Mouse (Mus musculus): ENCODE measurements around the gene Ndufa11. TPM values are rescaled to one million over a fixed set of nuclear protein-coding genes. Genes with fewer than 3 reads are reported as not detected.
A peak's percentile ranks its signal among the peaks of the same experiment; 100 is the strongest.

The Ndufa11 gene
- total RNA-seq (2014; fragmentation: Nextera tagmentation) (181 and 226 TPM in 2 replicates), total RNA-seq (2017) (75.6 and 167 TPM in 2 replicates)

DNA sequence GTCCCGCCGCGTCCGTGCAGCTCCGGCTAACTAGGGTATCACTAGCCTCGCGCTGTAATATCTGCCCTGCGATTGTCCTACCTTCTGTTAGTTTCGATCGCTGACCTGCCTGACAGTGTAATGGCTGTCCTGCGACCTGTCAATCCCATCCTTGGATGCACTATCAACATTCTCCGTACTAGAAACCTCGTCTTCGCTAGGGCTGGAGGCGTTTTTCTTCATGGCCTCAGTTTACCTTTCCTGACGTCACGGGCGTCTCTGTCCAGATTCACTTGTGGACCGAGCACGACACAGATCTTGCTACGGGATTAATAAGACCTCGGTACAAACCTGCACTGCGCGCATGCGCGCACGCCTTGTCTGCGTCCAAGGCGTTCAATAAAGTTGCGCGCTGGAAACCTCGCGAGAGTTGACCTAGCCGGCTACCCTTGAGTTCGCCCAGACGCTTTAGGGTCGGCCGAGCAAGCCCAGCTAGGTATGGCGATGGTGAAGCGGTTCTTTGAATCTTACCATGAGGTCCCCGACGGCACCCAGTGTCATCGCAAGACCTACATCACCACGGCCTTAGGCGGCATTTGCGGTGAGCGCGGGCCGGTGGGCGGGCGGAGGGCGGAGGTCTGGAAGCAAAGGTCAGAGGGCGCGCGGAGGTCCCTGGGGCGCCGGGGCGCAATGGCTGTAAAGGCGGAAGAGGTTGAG lies at the start of gene Ndufa11, which contains the start of gene Vmac:
Gene Ndufa11, plus strand, starts transcription at position 405 of the 696 bp plus-strand sequence.
Gene Vmac, minus strand, starts transcription at position 660 of the 696 bp plus-strand sequence.
- ATAC-seq (replicated peaks; ENCODE audit: low FRiP score, low TSS enrichment, poor library complexity, severe bottlenecking) = peak; percentile 53

DNA sequence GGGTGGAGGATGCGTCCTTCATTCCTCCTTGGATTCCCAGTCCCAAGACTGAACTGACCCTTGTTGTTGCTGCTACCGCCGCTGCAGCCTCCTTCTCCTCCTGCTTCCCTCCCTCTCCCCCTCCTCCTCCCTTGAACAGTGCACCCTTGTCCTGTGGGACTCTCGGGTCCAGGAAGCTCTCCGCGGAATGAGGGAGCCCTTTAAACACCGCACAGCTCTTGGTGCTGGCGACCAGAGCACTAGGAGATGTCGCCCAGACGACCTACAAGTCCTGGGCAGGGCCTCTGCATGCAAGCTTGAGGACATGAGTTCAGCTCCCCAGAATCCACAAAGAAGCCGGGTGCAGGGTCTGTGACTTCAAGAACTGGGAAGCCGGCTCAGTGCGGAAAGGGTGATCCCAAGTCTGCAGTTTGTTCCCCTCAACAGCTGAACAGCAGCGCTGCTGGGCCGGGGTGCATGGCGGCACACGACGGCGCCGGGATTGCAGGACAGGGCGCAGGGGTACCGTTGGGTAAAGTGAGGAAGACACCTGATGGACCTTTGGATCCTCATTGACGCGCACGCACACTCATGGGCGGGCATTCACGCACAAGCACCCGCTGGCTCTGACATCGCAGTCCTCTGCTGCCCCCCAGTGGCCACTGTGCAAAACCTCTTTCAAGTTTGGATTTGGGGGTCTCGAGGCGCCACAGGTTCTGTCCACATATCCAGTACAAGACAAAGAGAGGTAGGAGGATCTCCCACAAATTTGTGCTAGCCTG lies 49.0 kb upstream of the Ndufa11 start:
- peak; percentile 61 for ATAC-seq (replicated peaks; ENCODE audit: low FRiP score, low TSS enrichment, poor library complexity, severe bottlenecking)

DNA sequence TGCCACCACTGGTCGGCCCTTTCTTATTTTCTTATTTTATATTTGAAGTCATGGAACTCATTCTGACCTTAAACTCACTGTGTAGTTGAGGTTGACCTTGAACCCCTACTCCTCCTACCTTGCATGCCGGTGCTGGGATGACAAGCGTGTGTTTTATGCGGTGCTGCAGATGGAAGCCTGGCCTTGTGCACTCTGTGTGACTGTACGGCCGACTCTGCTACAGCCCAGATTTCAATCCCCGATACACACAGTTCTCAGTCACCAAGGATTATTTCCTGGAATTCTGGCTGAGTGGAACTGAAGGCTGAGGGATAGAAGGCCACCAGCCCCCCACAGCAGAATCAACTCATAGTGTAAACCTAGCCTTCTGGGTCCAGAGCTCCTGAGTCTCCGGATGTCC lies 47.8 kb upstream of the Ndufa11 start:
- ATAC-seq (replicated peaks; ENCODE audit: low FRiP score, low TSS enrichment, poor library complexity, severe bottlenecking) = no peak

DNA sequence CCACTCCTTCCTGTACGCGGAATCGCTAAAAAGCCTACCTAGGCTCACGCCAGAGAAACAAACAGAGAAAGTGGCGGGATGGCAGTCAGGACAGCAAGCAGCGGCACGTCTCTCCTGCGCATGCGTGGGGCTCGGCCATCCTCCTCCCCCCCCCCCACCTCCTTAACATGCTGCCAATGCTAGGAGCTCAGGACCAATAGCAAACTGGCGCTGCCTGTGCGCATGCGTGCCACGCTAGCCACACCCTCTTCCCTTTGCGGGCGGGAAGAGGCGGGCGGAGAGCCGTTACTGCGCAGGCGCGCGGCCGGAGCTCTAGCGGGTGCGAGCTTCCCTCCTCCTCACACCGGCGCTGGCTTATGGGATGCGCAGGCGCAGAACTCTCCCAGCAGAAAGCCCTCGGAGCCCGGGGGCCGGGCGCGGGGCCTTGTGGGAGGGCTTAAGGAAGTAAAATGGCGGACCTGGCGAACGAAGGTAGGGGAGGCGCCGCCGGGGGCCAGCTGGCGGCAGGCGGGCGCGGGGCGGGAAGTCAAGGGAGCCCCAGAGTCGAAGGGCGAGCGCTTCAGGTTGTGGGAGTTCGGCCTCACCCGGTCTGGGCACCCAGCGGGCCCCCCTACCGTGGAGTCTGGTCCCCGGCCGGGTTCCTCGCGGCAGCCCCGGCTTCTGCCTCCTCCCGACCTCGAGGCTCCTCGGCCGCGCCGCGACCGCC lies 44.5 kb upstream of the Ndufa11 start, which contains the start of gene Ranbp3:
Gene Ranbp3, plus strand, starts transcription at position 354 of the 706 bp plus-strand sequence.
- peak; percentile 94 for ATAC-seq (replicated peaks; ENCODE audit: low FRiP score, low TSS enrichment, poor library complexity, severe bottlenecking)

DNA sequence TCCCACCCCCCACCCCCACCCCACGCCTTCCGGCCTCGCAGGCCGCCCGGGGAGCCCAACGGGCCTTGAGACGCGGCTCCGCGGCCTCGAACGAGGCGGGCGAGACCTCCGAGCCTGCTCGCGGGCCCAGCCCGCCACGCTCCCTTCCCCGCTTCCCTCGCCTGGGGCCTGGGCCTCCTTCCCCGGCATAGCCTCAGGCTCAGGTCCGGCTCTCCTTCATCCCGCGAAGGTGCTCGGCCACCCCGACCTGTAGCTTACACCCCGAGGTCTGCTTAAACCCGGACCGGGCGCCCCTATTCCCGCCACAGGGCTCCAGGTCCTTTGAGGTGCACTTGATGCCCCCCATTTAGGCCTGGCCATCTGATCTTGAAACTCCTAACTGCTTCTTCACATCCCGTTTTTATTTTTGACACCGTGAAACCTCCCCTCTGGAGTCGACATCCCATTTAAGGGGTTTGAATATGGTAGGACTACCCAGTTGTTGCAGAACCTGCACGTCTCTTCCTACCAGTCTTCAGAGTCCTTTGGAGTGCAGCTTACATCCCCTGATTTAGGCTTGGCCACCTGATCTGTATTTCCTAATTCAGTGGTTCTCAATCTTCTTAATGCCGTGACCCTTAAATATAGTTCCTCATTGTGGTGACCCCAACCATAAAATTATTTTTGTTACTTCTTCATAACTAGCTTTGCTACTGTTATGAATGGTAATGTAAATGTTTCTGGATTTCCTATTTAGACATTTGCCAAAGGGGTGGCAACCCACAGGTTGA lies 43.7 kb upstream of the Ndufa11 start:
- ATAC-seq (replicated peaks; ENCODE audit: low FRiP score, low TSS enrichment, poor library complexity, severe bottlenecking) = no peak

DNA sequence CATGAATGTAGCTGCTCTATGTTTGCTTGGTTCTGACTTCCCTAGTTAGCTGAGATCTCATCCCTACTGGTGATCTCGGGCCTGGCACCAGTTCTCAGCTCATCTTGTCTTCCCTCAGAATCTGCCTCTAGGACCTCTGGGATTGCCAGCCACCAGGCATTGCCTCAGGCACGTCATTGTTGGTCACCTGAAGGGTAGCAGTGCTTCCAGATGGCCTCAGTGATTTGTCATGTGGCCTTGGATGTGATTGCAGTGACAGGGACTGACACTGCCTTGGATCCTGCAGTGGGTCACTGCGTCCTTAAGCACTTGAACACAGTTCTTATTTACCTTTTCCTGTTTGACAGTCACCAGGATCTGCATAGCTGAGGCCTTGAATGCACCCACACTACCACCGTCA lies 35.8 kb upstream of the Ndufa11 start:
- ATAC-seq (replicated peaks; ENCODE audit: low FRiP score, low TSS enrichment, poor library complexity, severe bottlenecking) = no peak

DNA sequence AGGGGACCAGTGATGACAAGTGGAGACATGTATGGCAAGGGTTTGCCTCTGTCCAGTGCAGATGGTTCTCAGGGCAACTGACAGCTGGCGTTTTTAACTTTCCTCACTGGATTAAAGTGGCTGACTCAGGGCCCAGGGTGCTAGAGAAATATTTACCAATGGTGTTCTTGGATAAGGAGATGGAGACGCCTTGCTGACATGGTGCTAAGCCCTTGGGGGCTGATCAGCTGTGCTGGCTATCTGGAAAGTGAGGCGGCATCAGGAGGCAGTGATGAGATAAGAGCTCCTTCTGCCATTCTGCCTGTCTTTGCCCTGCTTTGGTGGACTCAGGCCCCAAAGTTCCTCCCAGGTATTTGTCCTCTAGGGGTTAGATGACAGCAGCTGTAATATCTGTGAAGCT lies 34.7 kb upstream of the Ndufa11 start:
- peak; percentile 49 for ATAC-seq (replicated peaks; ENCODE audit: low FRiP score, low TSS enrichment, poor library complexity, severe bottlenecking)

DNA sequence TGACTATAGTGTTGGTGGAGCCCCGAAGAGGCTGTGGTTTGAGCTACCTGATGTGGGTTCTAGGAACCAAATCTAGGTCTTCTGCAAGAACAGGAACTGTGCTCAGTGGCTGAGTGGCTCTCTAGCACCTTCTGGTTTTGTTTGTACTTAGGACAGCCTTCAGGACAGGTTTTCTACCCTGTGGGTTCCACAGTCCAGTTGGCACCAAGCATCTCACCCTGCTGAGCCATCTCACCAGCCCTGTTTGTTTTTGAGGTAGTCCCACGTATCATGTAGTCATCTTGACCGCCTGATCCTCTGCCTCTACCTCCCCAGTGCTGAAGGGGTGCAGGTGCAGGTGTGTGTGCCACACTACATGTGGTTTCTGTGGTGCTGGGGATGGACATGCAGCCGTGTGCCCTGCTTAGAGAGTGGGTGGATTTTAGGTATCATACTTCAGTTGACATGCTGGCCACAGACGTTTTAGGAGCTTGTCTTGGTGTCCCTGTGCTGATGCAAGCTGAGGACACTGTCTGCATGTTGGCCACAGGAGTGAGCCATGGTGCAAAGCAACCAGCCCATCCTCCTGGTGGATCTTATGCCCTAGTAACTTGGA lies 33.9 kb upstream of the Ndufa11 start:
- no peak for ATAC-seq (replicated peaks; ENCODE audit: low FRiP score, low TSS enrichment, poor library complexity, severe bottlenecking)

DNA sequence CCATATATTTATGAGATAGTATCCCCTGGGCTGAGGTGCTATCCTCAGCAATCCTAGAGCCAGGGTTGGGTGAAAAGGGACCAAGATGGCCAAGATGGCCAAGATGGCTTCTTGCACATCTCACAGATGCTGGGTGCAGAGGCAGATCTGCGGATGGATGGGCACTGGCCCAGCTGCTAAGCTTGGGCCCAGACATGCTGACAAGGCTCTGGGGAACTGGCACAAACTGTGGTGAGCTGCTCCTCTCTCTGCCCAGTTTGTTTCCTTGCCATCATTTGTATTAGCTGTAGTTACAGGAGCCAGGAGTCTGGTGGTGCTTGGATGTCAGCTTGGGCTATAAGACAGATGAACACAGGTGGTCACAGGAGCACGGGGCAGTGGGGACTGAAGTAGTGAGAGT lies 32.9 kb upstream of the Ndufa11 start:
- no peak for ATAC-seq (replicated peaks; ENCODE audit: low FRiP score, low TSS enrichment, poor library complexity, severe bottlenecking)

DNA sequence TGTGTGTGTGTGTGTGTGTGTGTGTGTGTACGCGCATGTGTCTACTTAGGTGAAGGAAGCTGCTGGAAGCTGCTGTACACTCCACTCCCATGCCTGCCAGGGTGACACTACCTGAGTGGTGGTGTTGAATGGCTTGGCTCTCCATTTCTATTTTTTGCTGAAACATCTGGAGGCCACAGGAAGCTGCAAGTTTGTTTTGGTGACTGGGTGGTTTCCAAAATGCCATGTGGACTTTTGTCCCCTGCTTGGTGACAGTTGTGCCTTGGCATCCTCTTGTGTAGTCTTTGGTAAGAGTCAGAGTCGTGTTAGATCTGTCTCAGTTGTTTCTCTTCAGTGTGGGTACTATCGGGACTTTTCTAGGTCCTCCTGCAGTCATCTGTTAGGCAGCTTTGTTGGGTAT lies 30.8 kb upstream of the Ndufa11 start:
- no peak for ATAC-seq (replicated peaks; ENCODE audit: low FRiP score, low TSS enrichment, poor library complexity, severe bottlenecking)

DNA sequence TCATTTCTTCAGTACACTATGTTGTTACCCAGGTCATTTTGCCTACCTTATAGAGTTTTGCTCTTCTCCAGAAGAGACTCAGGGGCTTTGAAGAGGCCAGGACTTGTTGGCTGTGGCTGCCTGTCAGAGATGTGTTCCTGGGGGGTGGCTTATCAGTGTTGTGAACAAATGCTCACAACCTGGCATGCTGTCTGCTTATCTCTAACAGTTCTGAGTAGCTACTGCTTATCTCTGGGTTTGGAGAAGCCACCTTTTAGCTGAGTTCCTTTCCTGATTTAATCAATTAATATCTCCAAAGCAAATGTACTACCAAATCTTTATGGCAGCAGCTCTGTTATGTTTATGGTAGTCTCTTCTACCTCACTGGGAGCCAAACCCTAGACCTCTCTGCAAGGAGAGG lies 29.5 kb upstream of the Ndufa11 start:
- peak; percentile 84 for ATAC-seq (replicated peaks; ENCODE audit: low FRiP score, low TSS enrichment, poor library complexity, severe bottlenecking)

DNA sequence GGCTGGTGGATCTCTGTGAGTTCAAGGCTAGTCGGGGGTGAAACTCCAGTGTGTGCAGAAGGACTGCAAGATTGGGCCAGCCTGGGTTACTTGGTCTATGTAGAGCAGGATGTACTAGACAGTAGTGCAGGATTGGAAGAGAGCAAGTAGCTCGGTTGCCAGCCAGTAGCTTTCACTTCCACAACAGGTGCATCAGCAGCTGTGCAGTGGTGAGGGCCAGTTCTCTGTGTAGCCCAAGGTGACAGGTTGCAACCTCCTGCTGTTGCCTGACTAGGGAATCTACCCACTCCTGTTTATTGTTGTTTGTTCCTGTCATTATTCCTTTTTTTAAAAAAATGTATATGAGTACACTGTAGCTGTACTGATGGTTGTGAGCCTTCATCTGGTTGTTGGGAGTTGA lies 28.9 kb upstream of the Ndufa11 start:
- no peak for ATAC-seq (replicated peaks; ENCODE audit: low FRiP score, low TSS enrichment, poor library complexity, severe bottlenecking)

DNA sequence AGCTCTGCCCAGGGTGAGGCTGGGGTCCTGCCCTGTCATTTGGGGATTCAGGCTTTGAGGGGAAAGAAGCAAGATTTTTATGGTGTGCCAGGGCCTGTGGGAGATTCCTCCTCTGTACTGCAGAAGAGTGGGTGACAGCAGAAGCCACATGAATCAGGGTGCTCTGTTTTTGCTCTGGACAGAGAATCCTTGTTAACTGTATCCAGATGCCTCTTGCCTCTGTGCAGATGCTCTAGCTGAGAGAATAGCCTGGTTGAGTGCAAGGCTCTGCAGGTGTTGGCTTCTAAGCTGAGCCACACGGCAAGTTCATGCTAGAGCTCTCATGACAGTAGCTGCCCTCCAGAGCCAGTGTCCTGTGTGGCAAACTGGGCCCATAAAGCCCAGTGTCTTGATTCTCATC lies 24.2 kb upstream of the Ndufa11 start:
- no peak for ATAC-seq (replicated peaks; ENCODE audit: low FRiP score, low TSS enrichment, poor library complexity, severe bottlenecking)

DNA sequence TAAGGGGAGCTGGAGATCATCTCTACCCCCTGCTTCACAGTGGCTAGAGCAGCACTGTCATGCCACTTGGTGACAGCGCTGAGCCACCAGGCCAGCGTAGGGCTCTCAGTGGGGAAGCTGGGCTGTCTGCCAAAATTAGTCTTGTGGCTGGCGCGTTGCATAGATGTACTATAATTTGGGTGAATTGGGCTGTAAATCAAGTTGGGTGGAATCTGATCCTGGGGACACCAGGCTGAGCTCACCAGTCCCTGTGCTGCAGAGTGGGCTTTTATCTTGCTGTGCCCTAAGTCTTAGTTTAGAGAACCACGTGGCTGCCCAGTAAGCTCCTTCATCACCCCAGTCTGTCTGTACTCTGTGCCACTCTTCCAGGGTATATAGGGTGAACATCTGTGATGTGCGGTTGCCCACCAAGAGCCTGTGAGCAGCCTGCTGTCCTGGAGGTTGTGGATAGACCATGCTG lies 23.7 kb upstream of the Ndufa11 start:
- peak; percentile 83 for ATAC-seq (replicated peaks; ENCODE audit: low FRiP score, low TSS enrichment, poor library complexity, severe bottlenecking)

DNA sequence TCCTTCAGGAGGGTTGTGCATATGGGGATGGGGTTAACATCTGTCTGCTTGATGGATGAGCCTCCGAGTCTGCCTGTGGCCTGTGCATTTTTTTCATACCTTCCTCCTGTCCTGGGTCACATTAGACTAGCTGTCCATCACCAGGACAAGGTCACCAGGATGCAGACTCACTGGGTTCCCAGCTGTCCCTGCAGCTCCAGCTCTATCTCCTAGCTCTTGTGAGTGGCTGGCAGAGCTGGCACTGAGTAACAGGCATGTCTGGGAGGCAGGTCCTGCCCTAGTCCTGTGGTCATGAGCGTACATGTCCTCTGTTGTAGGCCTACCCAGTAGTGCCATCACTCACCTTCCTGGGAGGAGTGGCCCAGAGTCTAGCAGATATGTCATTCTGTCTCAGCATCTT lies 17.1 kb upstream of the Ndufa11 start:
- 0 out of 2 replicates have a peak, but pooled peaks have one; percentile 22 for ATAC-seq (replicated peaks; ENCODE audit: low FRiP score, low TSS enrichment, poor library complexity, severe bottlenecking)

DNA sequence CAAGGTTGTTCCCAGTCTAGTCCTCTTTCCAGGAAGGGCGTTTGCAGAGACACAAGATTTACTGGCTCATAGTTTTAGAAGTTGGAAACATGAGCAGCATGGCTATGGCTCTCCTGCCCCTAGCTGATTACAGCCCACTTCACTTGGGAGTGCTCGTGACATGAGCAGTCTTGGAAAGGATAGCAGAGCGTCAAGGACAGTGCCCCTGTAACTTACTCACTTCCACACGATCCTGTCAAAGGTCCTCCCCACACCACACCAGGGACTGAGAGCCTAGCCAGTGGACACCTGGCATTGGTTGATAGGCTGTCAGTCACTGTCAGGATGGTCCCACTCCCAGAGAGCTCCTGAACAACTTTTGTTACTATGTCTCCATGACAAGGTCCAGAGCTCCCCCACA lies 14.5 kb upstream of the Ndufa11 start:
- ATAC-seq (replicated peaks; ENCODE audit: low FRiP score, low TSS enrichment, poor library complexity, severe bottlenecking) = no peak

DNA sequence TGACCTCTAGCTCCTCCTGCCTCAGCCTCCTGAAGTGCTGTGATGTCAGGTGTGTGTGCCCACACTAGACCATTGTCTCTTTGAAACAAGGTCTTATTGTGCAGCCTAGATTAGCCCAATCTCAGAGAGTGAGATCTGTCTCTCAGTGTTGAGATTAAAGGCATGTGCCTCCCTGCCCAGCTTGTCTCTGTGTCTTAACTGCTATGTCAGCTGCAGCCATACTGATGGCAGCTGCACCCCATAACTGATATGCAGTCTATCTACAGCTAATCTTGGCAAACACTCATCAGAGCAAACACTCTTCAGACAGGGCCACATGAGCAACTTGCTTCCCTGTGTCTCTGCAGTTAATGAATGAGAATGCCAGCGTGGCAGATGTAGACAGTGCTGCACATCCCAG lies 11.1 kb upstream of the Ndufa11 start:
- peak; percentile 27 for ATAC-seq (replicated peaks; ENCODE audit: low FRiP score, low TSS enrichment, poor library complexity, severe bottlenecking)

DNA sequence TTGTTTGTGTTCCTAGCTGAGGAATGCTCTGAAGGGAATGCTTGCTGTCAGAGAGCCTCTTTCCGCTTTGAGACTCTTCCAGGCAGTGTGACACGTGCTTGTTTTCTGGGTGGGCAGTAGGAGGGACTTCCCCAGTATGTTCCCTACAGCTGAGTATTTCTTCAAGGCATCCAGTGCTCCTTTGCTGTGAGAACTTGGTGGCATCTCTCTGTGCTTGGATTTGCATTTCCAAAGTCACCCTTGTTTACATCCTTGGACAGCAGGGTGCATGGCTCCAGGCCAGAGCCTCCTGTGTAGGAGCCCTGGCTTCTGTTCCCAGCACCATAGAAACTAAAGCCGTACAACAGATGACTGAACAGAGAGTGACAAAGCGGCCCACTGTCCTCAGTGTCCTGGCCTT lies 8.9 kb upstream of the Ndufa11 start:
- ATAC-seq (replicated peaks; ENCODE audit: low FRiP score, low TSS enrichment, poor library complexity, severe bottlenecking) = no peak

DNA sequence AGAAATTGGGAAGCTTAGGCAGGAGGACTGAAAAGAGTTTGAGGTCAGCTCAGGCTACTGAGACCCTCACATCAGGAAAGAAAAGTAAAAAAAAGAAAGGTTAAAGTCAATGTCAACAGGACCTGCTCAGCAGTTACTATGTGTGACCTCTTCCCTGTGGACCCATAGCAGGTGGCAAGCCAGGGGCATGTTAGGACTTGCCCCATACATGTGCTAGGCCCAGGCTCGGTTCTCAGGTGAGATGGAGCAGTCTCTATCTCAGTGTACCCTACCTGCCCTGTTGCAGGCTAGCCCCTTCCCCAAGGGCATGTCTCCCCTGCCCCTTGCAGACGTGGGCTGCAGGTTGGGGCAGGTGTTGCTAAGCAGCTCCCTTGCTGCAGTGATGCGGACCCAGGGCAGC lies 7.9 kb upstream of the Ndufa11 start:
- no peak for ATAC-seq (replicated peaks; ENCODE audit: low FRiP score, low TSS enrichment, poor library complexity, severe bottlenecking)

Measured in megakaryocyte-erythroid progenitor cell, adult 5-6 weeks (primary cell).